Mouse (Mus musculus) midbrain, embryonic 10.5 days (tissue): ENCODE data around the gene Ptch2. TPM values are rescaled to one million over a fixed set of nuclear protein-coding genes. Genes with fewer than 3 reads are reported as not detected.

Experiments
- DNase-seq: peaks from one replicate; pipeline ENCODE4 v3.0.0-alpha.2; 2017; ENCODE audit warnings: low spot score
- H3K27ac ChIP-seq: fragments of 300-500 bp; sonication (generic); replicated peaks from 2 replicates; pipeline ENCODE4 v1.5.1; 2016; ENCODE audit warnings: mild to moderate bottlenecking
- H3K27me3 ChIP-seq: fragments of 300-500 bp; sonication (generic); 2 replicates; pipeline ENCODE4 v1.6.1; 2016; ENCODE audit warnings: low read depth, mild to moderate bottlenecking; ENCODE audit not compliant: poor library complexity, severe bottlenecking
- H3K36me3 ChIP-seq: fragments of 300-500 bp; sonication (generic); 2 replicates; pipeline ENCODE4 v1.6.1; 2016; ENCODE audit warnings: mild to moderate bottlenecking, moderate library complexity
- H3K4me1 ChIP-seq: fragments of 300-500 bp; sonication (generic); 2 replicates; pipeline ENCODE4 v1.6.1; 2016
- H3K4me3 ChIP-seq: fragments of 300-500 bp; sonication (generic); 2 replicates; pipeline ENCODE4 v1.5.1; 2016; ENCODE audit warnings: mild to moderate bottlenecking, moderate library complexity
- H3K9me3 ChIP-seq: fragments of 300-500 bp; sonication (generic); replicated peaks from 2 replicates; pipeline ENCODE4 v1.6.1; 2016; ENCODE audit warnings: mild to moderate bottlenecking
- WGBS: fragments of 180-500 bp; shearing (Covaris S2); methylation state at CpG from one replicate; pipeline ENCODE4 v1.1.7; 2016; 5-methylcytosine and 5-hydroxymethylcytosine counted together
- polyA plus RNA-seq: library from polyadenylated mRNA; unstranded; fragments of >200 nt; fragmentation: Nextera tagmentation; extraction: Ambion mirVana; gene quantifications from 2 replicates; pipeline ENCODE4 v1.2.1, GENCODE M21; 2016

Ptch2 gene
- polyA plus RNA-seq, 1 experiment from 2014 or later: 15.7 TPM

DNA sequence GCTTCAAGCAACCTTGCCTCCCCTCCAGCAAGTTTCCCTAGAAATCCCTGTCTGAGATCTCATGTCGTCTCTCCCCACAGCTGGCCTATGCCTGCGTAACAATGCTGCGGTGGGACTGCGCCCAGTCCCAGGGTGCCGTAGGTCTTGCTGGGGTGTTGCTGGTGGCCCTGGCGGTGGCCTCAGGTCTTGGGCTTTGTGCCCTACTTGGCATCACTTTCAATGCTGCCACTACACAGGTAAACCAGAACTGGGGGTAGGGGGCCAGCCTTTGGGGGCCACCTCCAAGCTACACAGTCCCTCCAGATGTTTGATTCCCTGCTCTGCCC, 12.6 kb downstream of the Ptch2 start:
- peaks cover 96% of the 10 kb centered on the region for H3K36me3 ChIP-seq
- no peak overlapping the region for H3K4me3 ChIP-seq
- H3K27ac ChIP-seq: no peak overlapping the region
- 98% methylated on average over 6 of the region's 6 CpGs for WGBS
- no peak for DNase-seq
- H3K4me1 ChIP-seq: peaks cover 9% of the 10 kb centered on the region
- H3K9me3 ChIP-seq: no peaks in the 10 kb centered on the region
- H3K27me3 ChIP-seq: no peaks in the 10 kb centered on the region

- Histone ChIP-seq H3K9me3 (no peaks in the 10 kb centered on the region), H3K27ac (peak overlapping the region; percentile 46; the same call in 1 of the 2 replicates), H3K4me1 (peaks cover 9% of the 10 kb centered on the region), H3K36me3 (peaks cover 96% of the 10 kb centered on the region), H3K27me3 (no peaks in the 10 kb centered on the region), H3K4me3 (no peak overlapping the region)
- DNase-seq: no peak
- 92% methylated on average over 25 of the region's 25 CpGs for WGBS
Observed at GRCm38 (mm10) chr4:117109330-117109729, 13.5 kb downstream of the Ptch2 start.

GRCm38 (mm10) chr4:117110249-117110648, 14.4 kb downstream of the Ptch2 start:
- no peaks in the 10 kb centered on the region for H3K27me3 ChIP-seq
- no peaks in the 10 kb centered on the region for H3K9me3 ChIP-seq
- DNase-seq: no peak
- peaks cover 95% of the 10 kb centered on the region for H3K36me3 ChIP-seq
- H3K27ac ChIP-seq: no peak overlapping the region
- H3K4me3 ChIP-seq: no peak overlapping the region
- H3K4me1 ChIP-seq: peaks cover 6% of the 10 kb centered on the region
- WGBS: 93% methylated on average over 13 of the region's 13 CpGs

DNA sequence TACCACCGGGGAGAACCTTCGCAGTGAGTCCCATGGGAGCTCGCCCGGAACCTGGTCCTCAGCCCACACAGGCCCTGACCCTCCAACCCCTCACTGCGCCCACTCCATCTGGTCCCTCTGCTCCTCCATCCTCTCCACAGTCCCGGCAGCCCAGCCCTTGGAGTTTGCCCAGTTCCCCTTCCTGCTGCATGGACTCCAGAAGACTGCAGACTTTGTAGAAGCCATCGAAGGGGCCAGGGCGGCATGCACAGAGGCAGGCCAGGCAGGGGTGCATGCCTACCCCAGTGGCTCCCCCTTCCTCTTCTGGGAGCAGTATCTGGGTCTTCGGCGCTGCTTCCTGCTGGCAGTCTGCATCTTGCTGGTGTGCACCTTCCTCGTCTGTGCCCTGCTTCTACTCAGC, 15.1 kb downstream of the Ptch2 start:
- H3K36me3 ChIP-seq: peaks cover 95% of the 10 kb centered on the region
- no peak overlapping the region; the same call in 1 of the 2 replicates for H3K27ac ChIP-seq
- no peaks in the 10 kb centered on the region for H3K4me1 ChIP-seq
- H3K9me3 ChIP-seq: no peaks in the 10 kb centered on the region
- no peak for DNase-seq
- no peaks in the 10 kb centered on the region for H3K27me3 ChIP-seq
- H3K4me3 ChIP-seq: no peak overlapping the region
- WGBS: 93% methylated on average over 11 of the region's 11 CpGs

GRCm38 (mm10) chr4:117113237-117113636, 17.4 kb downstream of the Ptch2 start:
- Histone ChIP-seq H3K4me3 (no peak overlapping the region), H3K4me1 (no peaks in the 10 kb centered on the region), H3K27me3 (no peaks in the 10 kb centered on the region), H3K9me3 (no peaks in the 10 kb centered on the region), H3K36me3 (peaks cover 79% of the 10 kb centered on the region), H3K27ac (no peak overlapping the region)
- WGBS: 67% methylated on average over 1 of the region's 1 CpGs
- no peak for DNase-seq

- no peak for DNase-seq
- WGBS: 92% methylated on average over 5 of the region's 5 CpGs
Observed at GRCm38 (mm10) chr4:117115592-117115991, 19.7 kb downstream of the Ptch2 start.

GRCm38 (mm10) chr4:117117931-117118330, 22.1 kb downstream of the Ptch2 start:
- Histone ChIP-seq H3K4me1 (peaks cover 20% of the 10 kb centered on the region), H3K9me3 (no peaks in the 10 kb centered on the region), H3K36me3 (peaks cover 35% of the 10 kb centered on the region), H3K4me3 (no peak overlapping the region), H3K27me3 (no peaks in the 10 kb centered on the region), H3K27ac (no peak overlapping the region)
- DNase-seq: no peak
- 95% methylated on average over 7 of the region's 7 CpGs for WGBS

More at GRCm38 (mm10) chr4:117115592-117115991, 19.7 kb downstream of the Ptch2 start:
- H3K27me3 ChIP-seq: no peaks in the 10 kb centered on the region
- H3K9me3 ChIP-seq: no peaks in the 10 kb centered on the region
- H3K27ac ChIP-seq: no peak overlapping the region
- no peak overlapping the region for H3K4me3 ChIP-seq
- peaks cover 8% of the 10 kb centered on the region for H3K4me1 ChIP-seq
- H3K36me3 ChIP-seq: peaks cover 56% of the 10 kb centered on the region

DNA sequence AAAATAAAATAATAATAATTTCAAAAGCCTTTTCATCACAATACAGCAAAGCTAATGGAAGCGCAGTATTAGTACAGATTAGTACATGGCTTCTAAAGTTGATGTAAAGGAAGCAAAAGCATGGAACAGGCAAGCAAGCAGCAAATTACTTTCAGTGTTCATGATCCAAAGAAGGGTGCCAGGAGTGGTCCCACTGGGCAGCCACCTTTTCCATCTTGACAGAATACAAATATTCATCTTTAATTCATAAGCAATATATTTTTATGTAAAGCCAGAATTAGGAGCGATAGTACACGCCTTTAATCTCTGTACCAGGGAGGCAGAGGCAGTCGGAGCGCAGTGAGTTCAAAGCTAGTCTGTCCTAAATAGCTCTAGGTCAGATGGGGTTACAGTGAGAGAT, 23.8 kb downstream of the Ptch2 start:
- DNase-seq: no peak
- H3K4me1 ChIP-seq: peaks cover 33% of the 10 kb centered on the region
- peak overlapping the region; percentile 83 for H3K4me3 ChIP-seq
- H3K9me3 ChIP-seq: no peaks in the 10 kb centered on the region
- H3K27ac ChIP-seq: peak overlapping the region; percentile 93
- 81% methylated on average over 5 of the region's 5 CpGs for WGBS
- H3K27me3 ChIP-seq: no peaks in the 10 kb centered on the region
- peaks cover 18% of the 10 kb centered on the region for H3K36me3 ChIP-seq

DNA sequence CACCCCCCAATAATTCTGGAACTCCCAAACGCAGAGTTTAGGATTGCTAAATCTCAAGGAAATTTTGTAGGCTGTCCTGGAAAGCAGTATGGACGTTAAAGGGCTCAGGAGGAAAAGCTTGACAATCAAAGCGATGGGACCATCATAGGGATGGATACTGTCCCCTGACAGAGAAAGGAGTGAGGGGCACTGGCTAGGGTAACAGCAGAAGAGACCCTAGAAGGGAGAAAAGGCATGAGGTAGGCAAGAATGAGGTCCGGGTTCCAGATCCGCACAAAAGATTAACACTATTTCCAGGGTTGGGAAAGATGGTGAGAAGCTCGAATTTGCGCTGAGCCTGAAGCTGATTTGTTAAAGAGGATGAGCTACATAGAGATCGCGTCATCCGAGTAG, 24.2 kb downstream of the Ptch2 start:
- 7% methylated on average over 10 of the region's 10 CpGs for WGBS
- Histone ChIP-seq H3K36me3 (peaks cover 13% of the 10 kb centered on the region), H3K27ac (peak overlapping the region; percentile 93), H3K4me3 (peak overlapping the region; percentile 83), H3K9me3 (no peaks in the 10 kb centered on the region), H3K4me1 (peaks cover 37% of the 10 kb centered on the region), H3K27me3 (no peaks in the 10 kb centered on the region)
- DNase-seq: no peak

- H3K27me3 ChIP-seq: no peaks in the 10 kb centered on the region
- H3K4me3 ChIP-seq: peak overlapping the region; percentile 83
- peak overlapping the region; percentile 93 for H3K27ac ChIP-seq
- peak; percentile 95 for DNase-seq
- WGBS: under 1% methylated on average over 69 of the region's 69 CpGs
- peaks cover 44% of the 10 kb centered on the region for H3K4me1 ChIP-seq
- no peaks in the 10 kb centered on the region for H3K9me3 ChIP-seq
- peaks cover 7% of the 10 kb centered on the region for H3K36me3 ChIP-seq
Observed at GRCm38 (mm10) chr4:117120445-117121414, 24.9 kb downstream of the Ptch2 start.

- Histone ChIP-seq H3K4me3 (no peak overlapping the region), H3K9me3 (no peaks in the 10 kb centered on the region), H3K4me1 (peaks cover 55% of the 10 kb centered on the region), H3K36me3 (0 out of 2 replicates have a peak, but pooled peaks cover 2% of the 10 kb centered on the region), H3K27me3 (no peaks in the 10 kb centered on the region), H3K27ac (no peak overlapping the region)
- 91% methylated on average over 4 of the region's 4 CpGs for WGBS
- no peak for DNase-seq
Observed at GRCm38 (mm10) chr4:117122209-117122608, 26.3 kb downstream of the Ptch2 start.

- DNase-seq: no peak
- H3K36me3 ChIP-seq: peaks cover 16% of the 10 kb centered on the region
- no peaks in the 10 kb centered on the region for H3K9me3 ChIP-seq
- peaks cover 63% of the 10 kb centered on the region for H3K4me1 ChIP-seq
- H3K27ac ChIP-seq: peak overlapping the region; percentile 91; the same call in 1 of the 2 replicates
- H3K27me3 ChIP-seq: no peaks in the 10 kb centered on the region
- H3K4me3 ChIP-seq: no peak overlapping the region
- WGBS: 93% methylated on average over 7 of the region's 9 CpGs
Observed at GRCm38 (mm10) chr4:117123546-117124217, 27.8 kb downstream of the Ptch2 start.

DNA sequence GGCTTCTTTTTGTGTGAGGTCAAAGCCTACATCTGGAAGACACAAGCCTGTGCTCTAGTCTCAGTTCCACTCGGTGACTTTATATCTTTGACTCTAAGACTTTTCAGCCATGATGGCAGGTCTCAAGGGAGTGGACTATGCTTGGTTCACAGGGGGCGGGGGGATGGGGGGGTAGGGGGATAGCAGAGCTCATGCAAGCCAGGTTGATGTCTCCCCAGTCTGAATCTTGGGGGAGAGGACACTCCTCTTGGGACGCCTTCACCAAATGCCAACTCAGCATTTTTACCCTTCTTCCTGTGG, 28.3 kb downstream of the Ptch2 start:
- WGBS: 84% methylated on average over 3 of the region's 3 CpGs
- Histone ChIP-seq H3K9me3 (no peaks in the 10 kb centered on the region), H3K4me1 (peaks cover 67% of the 10 kb centered on the region), H3K27ac (peak overlapping the region; percentile 91), H3K36me3 (peaks cover 21% of the 10 kb centered on the region), H3K27me3 (no peaks in the 10 kb centered on the region), H3K4me3 (no peak overlapping the region)
- no peak for DNase-seq
